Mouse (Mus musculus) retina, embryonic 14.5 days (tissue): ENCODE results near the gene Gm20671.
"Not testable (repeated sequence)": the region's sequence is repeated elsewhere in the genome, so short reads cannot be mapped to it uniquely, and the experiment has no call there.

Experiments
- DNase-seq: peaks from one replicate; pipeline ENCODE4 v3.0.0-alpha.2; 2015; ENCODE audit warnings: low spot score

Gene Gm20671

GRCm38 (mm10) chr5:32735779-32736178, 91.1 kb downstream of the Gm20671 start:
- DNase-seq, result no peak

GRCm38 (mm10) chr5:32733892-32734291, 93.0 kb downstream of the Gm20671 start:
- not testable (repeated sequence) for DNase-seq

- DNase-seq, result no peak
Measured at GRCm38 (mm10) chr5:32728851-32729250, 98.1 kb downstream of the Gm20671 start.

GRCm38 (mm10) chr5:32728300-32728699, 98.6 kb downstream of the Gm20671 start:
- no peak for DNase-seq

- not testable (repeated sequence) for DNase-seq
Measured at GRCm38 (mm10) chr5:32725397-32725796, 101.5 kb downstream of the Gm20671 start.

GRCm38 (mm10) chr5:32723981-32724380, 102.9 kb downstream of the Gm20671 start:
- no peak for DNase-seq

GRCm38 (mm10) chr5:32722711-32723110, 104.2 kb downstream of the Gm20671 start:
- not testable (repeated sequence) for DNase-seq

- no peak for DNase-seq
Measured at GRCm38 (mm10) chr5:32722263-32722662, 104.6 kb downstream of the Gm20671 start.

GRCm38 (mm10) chr5:32721316-32721715, 105.6 kb downstream of the Gm20671 start:
- DNase-seq, result no peak

- no peak for DNase-seq
Measured at GRCm38 (mm10) chr5:32720416-32720815, 106.5 kb downstream of the Gm20671 start.

GRCm38 (mm10) chr5:32718916-32719315, 108.0 kb downstream of the Gm20671 start:
- no peak for DNase-seq

- DNase-seq, result no peak
Measured at GRCm38 (mm10) chr5:32717726-32718125, 109.2 kb downstream of the Gm20671 start.

GRCm38 (mm10) chr5:32713703-32714467, 113.0 kb downstream of the Gm20671 start:
- DNase-seq, result peak; percentile 98

- peak; percentile 31 for DNase-seq
Measured at GRCm38 (mm10) chr5:32713042-32713702, 113.7 kb downstream of the Gm20671 start.

GRCm38 (mm10) chr5:32712221-32713041, 114.5 kb downstream of the Gm20671 start:
- peak; percentile 13 for DNase-seq

- DNase-seq, result no peak
Measured at GRCm38 (mm10) chr5:32711485-32711884, 115.4 kb downstream of the Gm20671 start.

- no peak for DNase-seq
Measured at GRCm38 (mm10) chr5:32706226-32706780, 120.6 kb downstream of the Gm20671 start.

GRCm38 (mm10) chr5:32697208-32697867, 129.6 kb downstream of the Gm20671 start:
- DNase-seq, result no peak

GRCm38 (mm10) chr5:32693411-32693810, 133.5 kb downstream of the Gm20671 start:
- no peak for DNase-seq
